Comparison of ENCODE assay signal across 27 mouse cellular contexts in genomic region chr6:33464862-33465261, GRCm38 (mm10).
DNase-seq lines count a peak whose midpoint lies in the region; ATAC-seq and TF ChIP-seq lines count a peak whose summit lies in the region.
"Had no signal": no experiment of that assay in that cellular context is flagged by ENCODE, and none has a peak within 500 bp of the region (broad histone marks: within the 10 kb centered on the region; RNA-seq: fewer than 3 reads in every experiment).

No protein-coding gene starts in this region.

- H3K9me3 ChIP-seq in hindbrain, embryonic 14.5 days (ENCODE audit: control insufficient read depth, low read length), result no peaks in the 10 kb centered on the region
- no peaks in the 10 kb centered on the region for H3K9me3 ChIP-seq in hindbrain, postnatal 0 days (ENCODE audit: low read length)
- H3K9me3 ChIP-seq in midbrain, embryonic 14.5 days (ENCODE audit: control insufficient read depth, low read length), result no peaks in the 10 kb centered on the region
- H3K9me3 ChIP-seq in midbrain, postnatal 0 days (ENCODE audit: low read length), result no peaks in the 10 kb centered on the region
- no peaks in the 10 kb centered on the region for H3K9me3 ChIP-seq in forebrain, embryonic 15.5 days
- H3K9me3 ChIP-seq: embryonic facial prominence, embryonic 10.5 days; embryonic facial prominence, embryonic 15.5 days; heart, embryonic 10.5 days; heart, embryonic 15.5 days; hindbrain, embryonic 12.5 days; limb, embryonic 10.5 days; limb, embryonic 15.5 days had no signal

- 56% methylated on average over 3 of the region's 3 CpGs for WGBS in hindbrain, embryonic 14.5 days
- 66% methylated on average over 3 of the region's 3 CpGs for WGBS in hindbrain, postnatal 0 days
- 59% methylated on average over 3 of the region's 3 CpGs for WGBS in midbrain, embryonic 14.5 days
- 43% methylated on average over 3 of the region's 3 CpGs for WGBS in midbrain, postnatal 0 days
- 29% methylated on average over 3 of the region's 3 CpGs for WGBS in forebrain, embryonic 15.5 days

- TF ChIP-seq CTCF in hindbrain, postnatal 0 days (IDR thresholded peaks at IDR 0.05; ENCODE audit: low read depth), result no peak
- TF ChIP-seq CTCF in midbrain, postnatal 0 days (IDR thresholded peaks at IDR 0.05), result no peak

- DNase-seq in hindbrain, embryonic 14.5 days (ENCODE audit: low spot score), result no peak
- DNase-seq in hindbrain, postnatal 0 days (ENCODE audit: low spot score), result no peak
- DNase-seq in midbrain, embryonic 14.5 days, result no peak
- DNase-seq in midbrain, postnatal 0 days (ENCODE audit: low spot score), result no peak
- no peak for DNase-seq in embryo, embryonic 10.5 days (ENCODE audit: low spot score)
- DNase-seq in cerebellum, postnatal 36 days, result no peak
- DNase-seq: adrenal gland, postnatal 25 days; cerebellum, adult 11-12 months; cerebellum, adult 9-11 months; gastrocnemius, postnatal 25 days; heart, adult 11 months; kidney, adult 11 months; kidney, postnatal 14 days; layer of hippocampus, adult 9-11 months; liver, postnatal 0 days; lung, postnatal 36 days; thymus, postnatal 4 days had no signal

- no peaks in the 10 kb centered on the region for H3K36me3 ChIP-seq in hindbrain, embryonic 14.5 days (replicated peaks; ENCODE audit: control insufficient read depth, insufficient read depth)
- H3K36me3 ChIP-seq in hindbrain, postnatal 0 days (ENCODE audit: insufficient read depth, low read length), result no peaks in the 10 kb centered on the region
- H3K36me3 ChIP-seq in midbrain, embryonic 14.5 days (ENCODE audit: control insufficient read depth, insufficient read depth, low read length), result no peaks in the 10 kb centered on the region
- H3K36me3 ChIP-seq in midbrain, postnatal 0 days (ENCODE audit: insufficient read depth, low read length), result no peaks in the 10 kb centered on the region
- H3K36me3 ChIP-seq in forebrain, embryonic 15.5 days, result no peaks in the 10 kb centered on the region
- H3K36me3 ChIP-seq: embryonic facial prominence, embryonic 10.5 days; embryonic facial prominence, embryonic 15.5 days; heart, embryonic 10.5 days; heart, embryonic 15.5 days; hindbrain, embryonic 12.5 days; limb, embryonic 10.5 days; limb, embryonic 15.5 days had no signal

- ATAC-seq in hindbrain, embryonic 14.5 days (ENCODE audit: low FRiP score), result no peak
- no peak for ATAC-seq in hindbrain, postnatal 0 days
- no peak; the same call in 1 of the 2 replicates for ATAC-seq in midbrain, embryonic 14.5 days (ENCODE audit: low FRiP score, low TSS enrichment)
- ATAC-seq in midbrain, postnatal 0 days (ENCODE audit: low FRiP score), result no peak
- ATAC-seq in forebrain, embryonic 15.5 days (replicated peaks), result no peak
- ATAC-seq: CD4-positive, CD25-positive, alpha-beta regulatory T cell, adult 4 months; inflammation-experienced regulatory T-cells, adult 6 months; liver, postnatal 0 days had no signal

- peaks cover 9% of the 10 kb centered on the region; the same call in 1 of the 2 replicates for H3K4me1 ChIP-seq in hindbrain, embryonic 14.5 days (replicated peaks; ENCODE audit: control insufficient read depth, insufficient read depth, low read length)
- no peaks in the 10 kb centered on the region for H3K4me1 ChIP-seq in hindbrain, postnatal 0 days (ENCODE audit: insufficient read depth, low read length)
- H3K4me1 ChIP-seq in midbrain, embryonic 14.5 days (ENCODE audit: control insufficient read depth, insufficient read depth, low read length), result peaks cover 10% of the 10 kb centered on the region; the same call in 1 of the 2 replicates
- no peaks in the 10 kb centered on the region for H3K4me1 ChIP-seq in midbrain, postnatal 0 days (ENCODE audit: insufficient read depth, low read length)
- peaks cover 11% of the 10 kb centered on the region for H3K4me1 ChIP-seq in forebrain, embryonic 15.5 days
- H3K4me1 ChIP-seq: embryonic facial prominence, embryonic 10.5 days; embryonic facial prominence, embryonic 15.5 days; heart, embryonic 10.5 days; heart, embryonic 15.5 days; hindbrain, embryonic 12.5 days; limb, embryonic 10.5 days; limb, embryonic 15.5 days had no signal

- H3K9ac ChIP-seq in hindbrain, embryonic 14.5 days, result no peak overlapping the region
- no peak overlapping the region for H3K9ac ChIP-seq in hindbrain, postnatal 0 days (replicated peaks; ENCODE audit: low read length)
- no peak overlapping the region for H3K9ac ChIP-seq in midbrain, embryonic 14.5 days (replicated peaks; ENCODE audit: low read length)
- no peak overlapping the region for H3K9ac ChIP-seq in midbrain, postnatal 0 days (replicated peaks; ENCODE audit: low read length, poor library complexity, severe bottlenecking)
- no peak overlapping the region for H3K9ac ChIP-seq in forebrain, embryonic 15.5 days (replicated peaks)
- H3K9ac ChIP-seq: embryonic facial prominence, embryonic 15.5 days; heart, embryonic 15.5 days; hindbrain, embryonic 12.5 days; limb, embryonic 15.5 days; liver, postnatal 0 days had no signal

- no peaks in the 10 kb centered on the region for H3K27me3 ChIP-seq in hindbrain, embryonic 14.5 days (ENCODE audit: control insufficient read depth, insufficient read depth, low read length)
- H3K27me3 ChIP-seq in hindbrain, postnatal 0 days (ENCODE audit: insufficient read depth, low read length), result no peaks in the 10 kb centered on the region
- H3K27me3 ChIP-seq in midbrain, embryonic 14.5 days (ENCODE audit: control insufficient read depth, insufficient read depth, low read length), result no peaks in the 10 kb centered on the region
- no peaks in the 10 kb centered on the region for H3K27me3 ChIP-seq in midbrain, postnatal 0 days (ENCODE audit: insufficient read depth, low read length)
- no peaks in the 10 kb centered on the region for H3K27me3 ChIP-seq in forebrain, embryonic 15.5 days
- H3K27me3 ChIP-seq: embryonic facial prominence, embryonic 15.5 days; heart, embryonic 15.5 days; hindbrain, embryonic 12.5 days; limb, embryonic 15.5 days had no signal

- peak overlapping the region; percentile 72 for H3K27ac ChIP-seq in hindbrain, embryonic 14.5 days
- H3K27ac ChIP-seq in hindbrain, postnatal 0 days, result no peak overlapping the region
- H3K27ac ChIP-seq in midbrain, embryonic 14.5 days (replicated peaks; ENCODE audit: low read depth, low read length), result peak overlapping the region; percentile 77
- H3K27ac ChIP-seq in midbrain, postnatal 0 days (ENCODE audit: low read depth, low read length), result no peak overlapping the region
- H3K27ac ChIP-seq in forebrain, embryonic 15.5 days (replicated peaks), result peak overlapping the region; percentile 60
- H3K27ac ChIP-seq: embryonic facial prominence, embryonic 10.5 days; embryonic facial prominence, embryonic 15.5 days; heart, embryonic 10.5 days; heart, embryonic 15.5 days; limb, embryonic 10.5 days; limb, embryonic 15.5 days had no signal

- no peak overlapping the region for H3K4me2 ChIP-seq in hindbrain, embryonic 14.5 days (replicated peaks)
- no peak overlapping the region for H3K4me2 ChIP-seq in hindbrain, postnatal 0 days (ENCODE audit: low read depth, low read length)
- H3K4me2 ChIP-seq in midbrain, embryonic 14.5 days (ENCODE audit: low read length), result no peak overlapping the region
- H3K4me2 ChIP-seq in midbrain, postnatal 0 days (ENCODE audit: low read depth, low read length, poor library complexity, severe bottlenecking), result no peak overlapping the region
- H3K4me2 ChIP-seq in forebrain, embryonic 15.5 days (replicated peaks), result no peak overlapping the region
- H3K4me2 ChIP-seq: embryonic facial prominence, embryonic 15.5 days; heart, embryonic 15.5 days; hindbrain, embryonic 12.5 days; limb, embryonic 15.5 days had no signal

- H3K4me3 ChIP-seq in hindbrain, embryonic 14.5 days (replicated peaks; ENCODE audit: low read length), result no peak overlapping the region
- H3K4me3 ChIP-seq in hindbrain, postnatal 0 days (ENCODE audit: low read length), result no peak overlapping the region
- no peak overlapping the region for H3K4me3 ChIP-seq in midbrain, embryonic 14.5 days (replicated peaks; ENCODE audit: low read depth, low read length)
- H3K4me3 ChIP-seq in midbrain, postnatal 0 days (ENCODE audit: low read depth, low read length), result no peak overlapping the region
- no peak overlapping the region for H3K4me3 ChIP-seq in forebrain, embryonic 15.5 days
- H3K4me3 ChIP-seq: embryonic facial prominence, embryonic 10.5 days; embryonic facial prominence, embryonic 15.5 days; heart, embryonic 10.5 days; heart, embryonic 15.5 days; hindbrain, embryonic 12.5 days; limb, embryonic 10.5 days; limb, embryonic 15.5 days had no signal

Comparison
In these comparisons a context has a peak if more than half of its experiments do, and no peak if none do; other contexts are left out.
1. H3K27ac ChIP-seq: peak in hindbrain, embryonic 14.5 days (single experiment), midbrain, embryonic 14.5 days (single experiment) and forebrain, embryonic 15.5 days (single experiment); none in hindbrain, postnatal 0 days (single experiment) and midbrain, postnatal 0 days (single experiment).